Mouse (Mus musculus) heart, embryonic 14.5 days (tissue): ENCODE measurements around the gene Ripor1. TPM values are rescaled to one million over a fixed set of nuclear protein-coding genes. Genes with fewer than 3 reads are reported as not detected.

Source experiments
- ATAC-seq: fragments of 200-750 bp; cut with Nextera tagmentation; 2 replicates; pipeline ENCODE4 v1.8.0; 2017; ENCODE audit warnings: low read depth, moderate TSS enrichment; ENCODE audit not compliant: insufficient number of reproducible peaks, insufficient read depth, low FRiP score
- H3K27ac ChIP-seq, 2 experiments: fragments of 200-500 bp in 1 of 2; fragments of 300-500 bp in 1 of 2; sonication (generic) in 1 of 2; replicated peaks in 1 of 2; 2 replicates each; pipeline ENCODE4 v1.5.1; 2012 to 2014; ENCODE audit warnings: low read depth in 2 of 2, low read length in 2 of 2, control low read depth in 1 of 2, mild to moderate bottlenecking in 1 of 2, mixed read lengths in 1 of 2; ENCODE audit not compliant: control insufficient read depth in 1 of 2, insufficient read depth in 1 of 2
- H3K27me3 ChIP-seq: fragments of 300-500 bp; sonication (generic); 2 replicates; pipeline ENCODE4 v1.6.1; 2014; ENCODE audit warnings: mild to moderate bottlenecking, low read length, control low read depth; ENCODE audit not compliant: control insufficient read depth, insufficient read depth
- H3K36me3 ChIP-seq: fragments of 300-500 bp; sonication (generic); 2 replicates; pipeline ENCODE4 v1.6.1; 2014; ENCODE audit warnings: mild to moderate bottlenecking, control low read depth, low read length, mixed read lengths; ENCODE audit not compliant: control insufficient read depth, insufficient read depth
- H3K4me1 ChIP-seq, 2 experiments: fragments of 200-500 bp in 1 of 2; fragments of 300-500 bp in 1 of 2; sonication (generic) in 1 of 2; 2 replicates each; pipeline ENCODE4 v1.6.1; 2012 to 2014; ENCODE audit warnings: low read length in 2 of 2, control low read depth in 1 of 2, mixed read lengths in 1 of 2; ENCODE audit not compliant: control insufficient read depth in 2 of 2, insufficient read depth in 2 of 2
- H3K4me2 ChIP-seq: fragments of 300-500 bp; sonication (generic); 2 replicates; pipeline ENCODE4 v1.6.1; 2014; ENCODE audit warnings: mild to moderate bottlenecking, low read length
- H3K4me3 ChIP-seq, 2 experiments: fragments of 200-500 bp in 1 of 2; fragments of 300-500 bp in 1 of 2; sonication (generic) in 1 of 2; 2 replicates each; pipeline ENCODE4 v1.5.1; 2012 to 2014; ENCODE audit warnings: low read length in 2 of 2, mild to moderate bottlenecking in 2 of 2, control low read depth in 1 of 2, low read depth in 1 of 2, moderate library complexity in 1 of 2; ENCODE audit not compliant: control insufficient read depth in 1 of 2, insufficient read depth in 1 of 2
- H3K9ac ChIP-seq: fragments of 300-500 bp; sonication (generic); 2 replicates; pipeline ENCODE4 v1.6.1; 2014; ENCODE audit warnings: mild to moderate bottlenecking, low read length
- H3K9me3 ChIP-seq: fragments of 300-500 bp; sonication (generic); 2 replicates; pipeline ENCODE4 v1.6.1; 2016; ENCODE audit warnings: low read length, control low read depth; ENCODE audit not compliant: control insufficient read depth
- WGBS: fragments of 180-500 bp; shearing (Covaris S2); extraction: QIAGEN DNeasy Blood & Tissue Kit; methylation state at CpG from one replicate; pipeline ENCODE4 v1.1.7; 2014; 5-methylcytosine and 5-hydroxymethylcytosine counted together
- polyA plus RNA-seq: library from polyadenylated mRNA; unstranded; fragments of >200 nt; fragmentation: Nextera tagmentation; extraction: Ambion mirVana; gene quantifications from 2 replicates; pipeline ENCODE4 v1.2.1, GENCODE M21; 2014

Ripor1 gene
- polyA plus RNA-seq, 1 experiment from 2014 or later = 25.8 TPM

DNA sequence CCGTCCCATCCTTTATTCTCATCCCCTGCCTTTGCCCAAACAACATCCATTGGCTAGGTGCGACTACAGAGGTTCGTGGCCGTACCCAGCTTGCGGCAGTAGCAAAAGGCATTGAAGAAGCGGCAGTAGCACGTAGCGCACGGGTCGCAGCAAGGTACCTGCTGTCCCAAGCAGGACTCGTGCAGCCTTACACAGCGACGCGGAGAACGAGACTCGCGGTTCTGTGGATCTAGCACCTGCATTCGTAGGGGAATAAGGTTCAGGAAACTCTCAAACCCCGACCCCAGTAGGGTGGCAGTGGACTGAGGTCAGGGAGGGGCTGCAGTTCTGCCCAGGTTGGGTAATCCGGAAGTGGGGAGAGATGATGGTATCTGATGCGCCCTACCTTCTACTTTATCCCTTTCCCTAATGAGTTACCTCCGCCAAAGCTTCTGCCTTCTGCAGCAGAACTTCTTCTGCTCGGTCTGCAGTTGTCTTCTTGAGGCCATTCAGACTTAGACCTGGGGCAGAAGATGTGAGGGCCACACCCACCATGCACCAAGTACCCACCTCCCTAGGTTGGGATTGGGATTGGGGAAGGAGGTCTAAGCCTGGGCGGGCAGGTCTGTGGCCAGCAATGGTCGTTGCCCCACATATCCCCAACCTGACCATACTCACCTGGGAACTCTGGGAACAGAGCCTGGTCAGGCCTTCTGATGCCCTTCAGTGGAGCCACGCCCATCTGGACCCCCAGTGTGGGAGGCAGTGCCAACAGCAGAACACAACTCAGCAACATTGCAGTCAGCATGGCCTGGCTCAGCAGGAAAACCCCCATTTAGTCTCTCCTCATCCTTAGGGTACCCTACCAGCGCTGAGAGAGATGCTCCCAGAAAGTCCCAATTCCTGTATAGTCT, 38.1 kb upstream of the Ripor1 start:
- ATAC-seq = no peak
- H3K9ac ChIP-seq = peak overlapping the region; percentile 93
- H3K27ac ChIP-seq = no peak overlapping the region; a peak in 1 of 4 replicates

GRCm38 (mm10) chr8:105571810-105572209, 33.2 kb upstream of the Ripor1 start:
- WGBS = 83% methylated on average over 9 of the region's 9 CpGs
- ATAC-seq = no peak
- no peak overlapping the region for H3K4me3 ChIP-seq
- H3K27ac ChIP-seq = no peak overlapping the region
- no peak overlapping the region for H3K4me2 ChIP-seq
- H3K27me3 ChIP-seq = no peaks in the 10 kb centered on the region
- H3K9me3 ChIP-seq = no peaks in the 10 kb centered on the region
- H3K4me1 ChIP-seq = peaks cover 4% of the 10 kb centered on the region in 2 experiments; a peak in 3 of 4 replicates
- no peaks in the 10 kb centered on the region for H3K36me3 ChIP-seq
- H3K9ac ChIP-seq = no peak overlapping the region

More for the DNA sequence above, 38.1 kb upstream of the Ripor1 start:
- Histone ChIP-seq H3K36me3 (peaks cover 9% of the 10 kb centered on the region), H3K4me3 (peak overlapping the region; percentile 90 to 96), H3K4me1 (peaks cover 13 to 21% of the 10 kb centered on the region in 2 experiments; a peak in 3 of 4 replicates), H3K4me2 (peak overlapping the region; percentile 89), H3K27me3 (no peaks in the 10 kb centered on the region), H3K9me3 (no peaks in the 10 kb centered on the region)
- WGBS = 19% methylated on average over 27 of the region's 27 CpGs

DNA sequence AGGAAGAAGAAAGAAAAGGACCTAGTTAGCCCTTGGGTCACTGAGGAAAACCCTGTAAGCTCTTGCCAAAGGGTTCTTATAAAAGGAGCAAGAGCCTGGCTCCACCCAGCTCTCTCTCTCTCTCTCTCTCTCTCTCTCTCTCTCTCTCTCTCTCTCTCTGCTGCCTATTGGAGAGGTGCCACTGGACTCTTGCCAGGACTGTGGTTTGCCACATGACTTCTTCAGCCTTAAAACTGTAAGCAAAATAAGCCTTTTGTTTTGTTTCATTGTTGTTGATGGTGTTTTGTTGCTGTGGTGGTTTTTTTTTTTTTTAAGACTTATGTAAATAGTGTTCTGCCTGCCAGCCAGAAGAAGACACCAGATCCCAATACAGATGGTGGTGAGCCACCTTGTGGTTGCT, 31.6 kb upstream of the Ripor1 start:
- no peaks in the 10 kb centered on the region for H3K36me3 ChIP-seq
- no peaks in the 10 kb centered on the region; a peak in 1 of 4 replicates for H3K4me1 ChIP-seq
- H3K9me3 ChIP-seq = no peaks in the 10 kb centered on the region
- H3K27ac ChIP-seq = no peak overlapping the region
- no peaks in the 10 kb centered on the region for H3K27me3 ChIP-seq
- H3K4me2 ChIP-seq = no peak overlapping the region
- no peak overlapping the region for H3K4me3 ChIP-seq
- H3K9ac ChIP-seq = no peak overlapping the region
- no peak for ATAC-seq

DNA sequence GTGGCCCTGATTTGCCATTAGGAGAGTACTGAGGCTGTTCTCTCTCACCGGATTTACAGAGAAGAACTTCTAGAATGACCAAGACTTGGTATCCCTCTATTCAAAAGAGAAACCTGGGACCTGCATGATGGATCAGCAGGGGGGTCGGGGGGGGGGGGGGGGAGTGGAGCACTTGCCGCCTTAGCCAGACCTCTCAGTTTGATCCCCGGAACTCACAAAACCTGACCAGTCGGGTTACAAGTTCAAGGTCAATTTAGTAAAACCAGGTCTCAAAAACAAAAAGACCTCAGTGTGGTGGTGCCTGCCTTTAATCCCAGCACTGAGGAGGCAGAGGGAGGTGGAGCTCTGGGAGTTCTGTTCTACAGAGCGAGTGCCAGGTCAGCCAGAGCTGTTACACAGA, 30.3 kb upstream of the Ripor1 start:
- no peak overlapping the region for H3K4me3 ChIP-seq
- no peak overlapping the region for H3K9ac ChIP-seq
- 51% methylated on average over 6 of the region's 6 CpGs for whole genome bisulfite sequencing
- H3K36me3 ChIP-seq = no peaks in the 10 kb centered on the region
- H3K4me2 ChIP-seq = no peak overlapping the region
- no peaks in the 10 kb centered on the region; a peak in 1 of 4 replicates for H3K4me1 ChIP-seq
- no peaks in the 10 kb centered on the region for H3K27me3 ChIP-seq
- no peaks in the 10 kb centered on the region for H3K9me3 ChIP-seq
- ATAC-seq = no peak
- H3K27ac ChIP-seq = no peak overlapping the region

DNA sequence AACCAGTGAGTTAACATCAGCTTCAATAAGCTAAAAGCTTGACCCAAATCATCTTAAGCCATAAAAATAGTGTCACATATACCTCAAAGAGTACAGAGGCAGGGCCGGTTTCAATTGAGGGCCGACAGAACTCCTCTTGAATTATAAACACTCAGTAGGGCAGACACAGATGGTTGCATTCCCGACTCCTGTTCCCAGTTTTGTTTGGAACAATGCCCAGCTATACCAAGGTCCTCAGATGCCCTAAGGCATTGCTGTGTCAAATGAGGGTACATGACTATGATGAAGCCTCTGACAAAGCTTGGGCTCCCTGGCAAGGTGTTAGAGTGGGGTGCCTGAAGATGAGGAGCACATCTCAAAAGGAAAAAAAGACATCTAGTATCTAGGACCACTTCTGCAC, 29.5 kb upstream of the Ripor1 start:
- no peak for ATAC-seq
- WGBS = 33% methylated on average over 3 of the region's 3 CpGs
- Histone ChIP-seq H3K27ac (no peak overlapping the region), H3K4me2 (no peak overlapping the region), H3K36me3 (no peaks in the 10 kb centered on the region), H3K4me3 (no peak overlapping the region), H3K9ac (no peak overlapping the region), H3K27me3 (no peaks in the 10 kb centered on the region), H3K9me3 (no peaks in the 10 kb centered on the region), H3K4me1 (no peaks in the 10 kb centered on the region; a peak in 1 of 4 replicates)

DNA sequence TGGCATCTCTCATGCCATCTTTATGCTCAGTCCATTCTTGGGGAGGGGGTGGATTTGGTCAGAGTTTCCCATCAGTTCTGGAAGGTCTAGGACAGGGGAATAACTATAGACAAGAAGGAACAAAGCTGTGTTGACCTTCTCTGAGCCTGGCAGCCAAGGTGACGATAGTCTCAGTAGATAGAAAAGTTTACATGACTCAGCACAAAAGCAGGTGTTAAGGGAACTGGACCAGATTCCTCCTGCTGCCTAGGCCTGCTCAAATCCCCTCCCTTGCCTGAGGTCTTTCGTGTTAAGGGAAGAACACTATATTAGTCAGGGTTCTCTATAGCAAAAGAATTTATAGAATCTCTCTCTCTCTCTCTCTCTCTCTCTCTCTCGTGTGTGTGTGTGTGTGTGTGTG, 25.3 kb upstream of the Ripor1 start:
- no peaks in the 10 kb centered on the region for H3K27me3 ChIP-seq
- H3K4me2 ChIP-seq = no peak overlapping the region
- H3K9ac ChIP-seq = no peak overlapping the region
- H3K4me3 ChIP-seq = no peak overlapping the region
- H3K36me3 ChIP-seq = no peaks in the 10 kb centered on the region
- no peaks in the 10 kb centered on the region for H3K9me3 ChIP-seq
- no peak overlapping the region for H3K27ac ChIP-seq
- ATAC-seq = no peak
- H3K4me1 ChIP-seq = no peaks in the 10 kb centered on the region; a peak in 1 of 4 replicates
- WGBS = 37% methylated on average over 3 of the region's 3 CpGs

DNA sequence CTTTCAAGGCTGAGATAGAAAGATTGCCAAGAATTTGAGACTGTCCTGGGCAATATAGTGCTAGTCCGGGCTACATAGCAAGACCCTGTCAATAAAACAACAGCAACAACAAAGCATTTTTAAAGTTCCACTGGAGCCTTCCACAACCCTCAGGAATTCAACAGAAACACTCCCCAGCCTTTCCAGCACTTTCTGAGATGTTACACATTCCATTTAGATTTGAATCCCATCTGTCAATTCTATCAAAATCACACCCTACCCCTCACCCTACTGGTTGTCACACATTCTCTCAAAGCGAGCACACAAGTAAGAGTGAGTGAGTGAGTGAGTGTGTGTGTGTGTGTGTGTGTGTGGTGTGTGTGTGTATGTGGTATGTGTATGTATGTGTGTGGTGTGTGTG, 12.6 kb upstream of the Ripor1 start:
- Histone ChIP-seq H3K4me1 (peaks cover 8 to 18% of the 10 kb centered on the region in 2 experiments), H3K4me2 (no peak overlapping the region), H3K36me3 (no peaks in the 10 kb centered on the region), H3K4me3 (no peak overlapping the region), H3K9me3 (no peaks in the 10 kb centered on the region), H3K27me3 (no peaks in the 10 kb centered on the region), H3K9ac (no peak overlapping the region), H3K27ac (no peak overlapping the region)
- 70% methylated on average over 2 of the region's 2 CpGs for WGBS
- no peak for ATAC-seq
